Mouse (Mus musculus): ENCODE data around the gene Gm10073.

Gm10073 gene

DNA sequence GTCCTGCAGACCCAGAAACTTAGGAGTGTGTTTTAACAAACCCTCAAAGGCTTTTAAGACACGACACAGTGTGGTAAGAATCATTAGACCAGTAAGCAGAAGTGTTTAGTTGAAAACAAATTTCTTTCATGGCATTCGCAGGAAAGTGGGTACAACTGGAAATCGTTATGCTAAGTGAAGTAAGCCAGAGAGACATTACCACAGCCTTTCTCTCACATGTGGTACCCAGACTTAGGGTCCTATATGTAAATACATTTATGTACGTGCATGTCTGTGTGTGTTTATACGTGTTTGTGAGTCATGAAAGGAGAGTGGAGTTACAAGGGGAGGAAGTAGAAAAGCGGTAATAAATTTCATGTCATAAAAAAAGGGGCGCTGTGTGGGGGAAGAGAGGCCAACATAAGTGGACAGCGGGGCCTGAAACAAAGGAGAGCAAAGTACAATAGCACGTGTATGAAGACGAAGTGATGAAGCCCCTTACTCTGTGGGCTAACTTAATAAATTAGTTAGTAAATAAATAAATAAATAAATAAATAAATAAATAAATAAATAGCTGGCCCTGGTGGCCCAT lies 24.8 kb downstream of the Gm10073 start:
- no peak for DNase-seq

DNA sequence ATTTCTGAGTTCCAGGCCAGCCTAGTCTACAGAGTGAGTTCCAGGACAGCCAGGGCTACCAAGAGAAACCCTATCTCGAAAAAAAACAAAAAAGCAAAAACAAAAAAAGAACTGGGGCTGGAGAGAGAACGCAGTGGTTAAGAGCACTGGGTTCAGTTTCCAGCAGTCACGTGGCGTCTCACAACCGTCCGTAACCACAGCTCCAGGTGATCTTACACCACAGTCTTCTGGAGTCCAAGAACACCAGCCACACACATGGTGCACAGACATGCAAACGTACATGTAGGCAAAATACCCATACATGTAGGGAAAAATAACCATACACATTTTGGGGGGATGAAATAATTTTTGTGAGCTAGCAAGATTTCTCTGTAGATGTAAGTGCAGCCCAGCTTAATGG lies 26.5 kb downstream of the Gm10073 start:
- no peak for DNase-seq

DNA sequence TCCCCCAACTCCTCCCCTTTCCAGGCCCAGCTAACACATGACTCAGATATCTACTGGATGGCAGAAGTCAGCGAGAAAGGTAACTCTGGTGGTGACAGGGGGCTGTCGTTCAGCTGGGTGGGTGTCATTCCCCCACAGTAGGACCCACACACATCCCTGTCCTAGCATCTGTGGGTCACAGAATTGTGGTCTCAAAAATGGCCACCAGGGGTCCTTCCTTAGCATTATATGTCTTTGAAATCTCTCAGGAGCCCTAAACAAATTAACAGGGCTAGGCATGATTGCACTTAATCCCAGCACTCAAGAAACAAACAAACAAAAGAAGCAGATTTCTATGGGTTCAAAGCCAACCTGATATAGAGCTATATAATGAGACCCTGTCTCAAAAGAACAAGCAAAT lies 28.1 kb downstream of the Gm10073 start:
- peak; percentile 34 for DNase-seq

DNA sequence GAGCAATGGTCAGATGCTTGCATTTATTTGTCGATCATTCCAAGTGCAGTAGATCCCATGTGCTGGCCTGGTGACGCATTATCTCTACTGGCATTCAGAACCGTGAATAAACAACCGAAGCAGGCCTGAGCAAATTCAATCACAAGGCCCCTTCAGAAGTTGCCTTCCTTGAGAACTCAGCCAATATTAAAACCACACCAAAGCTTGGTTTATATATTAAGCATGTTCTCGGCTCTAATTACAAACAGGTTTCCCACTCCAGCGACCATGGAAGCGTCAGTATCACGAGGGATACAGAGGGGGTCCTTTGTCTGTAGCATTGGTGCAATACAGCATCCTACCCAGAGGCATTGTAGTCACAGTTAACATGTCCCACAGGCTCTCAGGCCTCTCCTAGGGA lies 30.2 kb downstream of the Gm10073 start:
- DNase-seq = no peak

DNA sequence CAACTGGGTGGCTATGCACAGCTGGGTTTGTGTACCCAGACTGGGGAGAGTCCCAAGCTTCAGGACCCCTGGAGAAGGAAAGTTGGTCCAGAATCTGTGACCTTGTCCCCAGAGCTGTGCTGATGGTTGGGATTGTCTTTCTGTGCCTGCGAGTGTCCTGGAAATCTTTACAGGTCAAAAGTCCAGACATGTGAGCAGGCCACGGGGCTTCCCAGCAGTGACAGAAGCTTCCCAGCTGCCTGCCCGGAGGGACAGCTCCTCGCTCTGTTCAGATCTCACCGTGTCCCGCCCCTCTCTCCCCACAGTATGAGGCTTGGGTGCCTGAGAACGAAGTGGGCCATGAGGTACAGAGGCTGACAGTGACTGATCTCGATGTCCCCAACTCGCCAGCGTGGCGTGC lies 32.3 kb downstream of the Gm10073 start:
- no peak for DNase-seq

DNA sequence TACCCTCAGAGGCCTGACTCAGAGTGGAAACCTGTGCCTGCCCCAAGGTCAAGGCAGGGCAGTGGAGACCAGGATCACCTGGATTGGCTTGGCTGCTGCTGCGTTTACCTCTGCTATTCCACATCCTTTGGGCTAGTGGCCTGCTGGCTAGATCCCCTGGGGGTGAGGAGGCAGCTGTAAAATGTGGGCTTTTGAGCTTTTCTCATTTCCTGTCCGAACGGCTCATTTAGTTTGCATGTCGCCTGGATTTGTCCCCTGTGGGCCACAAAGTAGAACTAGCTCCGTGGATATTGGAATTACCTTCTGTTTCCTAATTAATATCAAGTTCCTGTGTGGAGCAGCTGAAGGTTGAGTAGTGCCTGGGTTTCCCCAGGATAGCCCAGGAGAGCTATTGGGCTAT lies 34.1 kb downstream of the Gm10073 start:
- no peak for DNase-seq

DNA sequence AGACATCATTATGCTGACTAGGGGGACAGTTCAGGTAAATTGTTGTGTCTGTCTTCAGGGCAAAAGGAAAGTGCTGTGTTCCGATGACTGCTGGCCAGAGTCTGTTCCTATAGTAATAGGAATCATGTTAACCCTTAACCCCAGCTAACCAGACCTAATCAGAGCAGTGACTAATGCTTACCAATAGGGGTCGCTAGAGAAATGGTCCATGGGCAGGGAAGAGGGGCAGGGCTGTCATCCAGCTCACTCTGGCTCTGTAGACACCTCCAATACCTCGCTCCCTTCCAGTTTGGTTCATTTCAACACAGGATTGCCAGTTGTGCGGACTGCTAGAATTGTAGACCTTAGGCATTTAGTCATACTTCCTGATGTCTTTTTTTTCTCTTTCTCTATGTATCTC lies 37.8 kb downstream of the Gm10073 start:
- no peak for DNase-seq

DNA sequence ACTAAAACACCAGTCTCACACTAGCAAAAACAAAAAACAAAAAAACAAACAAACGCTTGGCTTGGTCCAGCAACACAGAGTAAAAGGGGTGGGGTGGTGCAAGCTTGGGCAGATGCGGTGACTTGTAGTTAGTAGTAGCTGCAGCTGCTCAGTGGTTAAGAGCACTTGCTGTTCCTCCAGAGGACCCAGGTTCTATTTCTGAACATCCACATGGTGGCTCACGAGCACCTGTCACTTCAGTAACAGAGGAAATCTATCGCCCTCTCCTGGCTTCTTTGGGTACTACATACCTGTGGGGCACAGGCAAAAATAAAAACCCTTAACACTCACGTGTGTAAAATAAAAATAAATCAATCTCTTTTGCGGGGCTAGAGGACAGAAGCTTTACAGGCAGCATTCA lies 38.8 kb downstream of the Gm10073 start:
- DNase-seq = peak; percentile 80

DNA sequence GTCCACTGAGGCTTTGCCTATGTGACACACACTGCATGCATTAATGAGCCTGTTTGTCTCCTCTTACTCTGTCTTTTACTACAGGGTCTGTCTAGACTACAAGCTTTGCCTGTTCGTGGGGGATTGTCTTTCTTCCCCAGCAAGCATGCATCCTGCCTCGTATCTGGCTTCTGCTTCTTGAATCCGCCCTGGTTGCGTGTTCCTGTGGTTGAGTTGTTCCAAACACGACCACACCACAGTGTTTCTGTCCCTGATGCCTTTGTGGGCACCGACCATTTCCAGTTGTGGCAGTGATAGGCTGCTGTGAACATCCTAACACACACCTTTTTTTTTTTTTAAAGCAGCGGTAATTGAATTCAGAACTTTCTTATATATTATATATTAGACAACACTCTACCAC lies 39.6 kb downstream of the Gm10073 start:
- no peak for DNase-seq

DNA sequence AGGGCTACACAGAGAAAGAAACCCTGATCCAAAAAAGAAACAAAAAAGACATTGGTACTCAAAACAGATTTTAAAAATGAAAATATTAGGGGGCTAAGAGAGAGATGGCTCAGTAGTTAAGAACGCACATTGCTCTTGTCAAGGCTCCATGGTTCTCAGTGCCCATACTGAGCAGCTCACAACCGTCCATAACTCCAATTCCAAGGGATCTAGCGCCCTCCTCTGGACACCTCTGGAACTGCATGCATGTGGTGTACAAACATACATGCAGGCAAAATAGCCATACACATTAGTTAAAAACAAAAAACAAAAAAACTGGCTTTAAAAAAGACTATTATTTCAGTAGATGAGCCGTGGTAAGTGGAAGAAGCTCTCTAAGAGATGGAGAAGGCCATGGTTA lies 42.7 kb downstream of the Gm10073 start:
- no peak for DNase-seq

DNA sequence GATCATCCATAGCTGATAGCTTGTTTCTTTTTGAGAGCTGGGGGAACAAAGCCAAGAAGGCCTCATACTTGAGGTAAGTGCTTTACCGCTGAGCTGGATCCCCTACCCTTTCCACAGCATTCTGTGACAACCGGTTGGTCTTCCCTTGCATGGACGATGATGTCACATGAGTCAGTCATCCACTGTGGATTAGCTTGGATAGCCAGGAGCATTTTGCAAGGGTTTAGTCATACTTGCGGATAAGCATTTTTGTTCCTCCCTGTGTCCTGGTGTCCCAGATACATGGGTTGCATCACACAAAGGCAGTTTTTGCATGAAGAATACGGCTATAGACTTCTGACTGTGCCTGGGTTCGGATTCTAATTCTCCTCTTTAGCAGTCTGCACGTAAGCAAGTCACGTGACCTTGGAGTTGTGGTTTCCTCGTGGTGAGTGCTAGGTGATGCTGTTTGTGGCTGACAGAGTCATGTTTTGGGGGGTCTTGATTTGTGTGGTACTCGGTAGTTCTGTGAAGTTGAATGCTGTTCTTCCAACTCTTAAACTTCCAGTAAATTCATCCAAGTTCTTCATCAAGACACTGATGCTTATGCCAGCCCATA lies 43.3 kb downstream of the Gm10073 start:
- no peak for DNase-seq

DNA sequence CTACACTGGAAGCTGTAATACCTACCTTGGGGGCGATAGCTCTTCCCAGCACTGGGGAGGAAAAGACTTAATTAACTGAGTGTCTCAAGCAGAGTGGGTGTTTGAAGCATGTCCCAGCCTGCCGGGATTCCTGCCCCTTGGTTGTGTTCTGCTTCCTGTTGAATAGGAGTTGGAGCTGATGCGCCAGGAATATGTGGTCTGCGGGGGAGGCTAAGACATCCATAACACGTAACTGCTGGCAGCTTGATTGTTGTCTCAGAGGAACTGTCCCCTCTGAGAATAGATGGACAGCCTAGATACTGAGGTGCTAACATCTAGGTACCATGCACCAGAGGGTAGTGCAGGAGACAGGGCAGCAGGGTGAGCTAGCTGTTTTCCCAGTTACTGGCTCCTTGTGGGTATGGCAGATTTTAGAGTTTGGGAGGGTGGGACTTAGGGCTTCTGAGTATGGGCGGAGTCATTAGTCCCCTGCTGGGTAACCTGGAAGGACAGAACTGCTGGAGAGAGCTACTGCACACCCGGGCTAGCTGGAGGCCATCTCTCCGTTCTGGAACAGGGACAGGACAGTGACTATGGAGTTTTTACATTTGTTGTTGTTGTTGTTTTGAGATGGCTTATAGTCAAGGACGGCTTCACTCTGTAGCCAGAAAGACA lies 44.5 kb downstream of the Gm10073 start:
- DNase-seq = no peak

DNA sequence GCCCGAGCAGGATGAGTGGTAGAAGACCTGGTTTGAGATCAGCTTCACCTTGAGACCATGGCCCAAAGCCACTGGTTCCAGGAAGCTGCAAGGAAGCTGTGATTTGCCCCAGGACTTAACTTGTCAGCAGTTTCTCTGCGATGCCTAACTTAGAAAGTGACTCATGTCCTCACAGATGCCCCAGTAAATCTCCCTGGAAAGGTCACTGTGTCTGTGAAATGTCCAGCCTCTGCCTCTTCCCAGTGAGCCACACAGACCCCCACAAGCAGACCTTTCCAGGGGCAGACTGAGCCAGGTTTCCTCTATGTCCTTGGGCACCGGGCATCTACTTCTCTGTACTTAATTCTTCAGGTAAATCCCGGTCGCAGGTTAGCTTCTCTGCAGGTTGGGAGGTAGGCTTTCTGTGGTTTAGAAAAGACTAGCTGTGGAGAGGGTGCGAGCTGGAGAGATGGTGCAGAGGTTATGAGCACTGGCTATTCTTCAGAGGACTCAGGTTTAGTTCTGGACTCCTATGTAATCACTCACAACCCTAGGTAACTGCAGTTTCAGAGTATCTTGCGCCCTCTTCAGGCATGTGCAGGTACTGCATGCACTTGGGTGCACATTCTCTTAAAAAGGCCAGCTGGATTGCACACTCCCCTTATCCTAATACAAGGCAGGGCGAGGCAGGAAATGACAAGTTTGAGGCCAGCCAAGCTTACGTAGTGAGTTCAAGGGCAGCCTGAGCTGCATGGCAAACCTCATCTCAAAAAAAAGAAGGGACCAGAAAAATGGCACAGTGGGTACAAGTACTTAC lies 45.8 kb downstream of the Gm10073 start:
- no peak for DNase-seq

DNA sequence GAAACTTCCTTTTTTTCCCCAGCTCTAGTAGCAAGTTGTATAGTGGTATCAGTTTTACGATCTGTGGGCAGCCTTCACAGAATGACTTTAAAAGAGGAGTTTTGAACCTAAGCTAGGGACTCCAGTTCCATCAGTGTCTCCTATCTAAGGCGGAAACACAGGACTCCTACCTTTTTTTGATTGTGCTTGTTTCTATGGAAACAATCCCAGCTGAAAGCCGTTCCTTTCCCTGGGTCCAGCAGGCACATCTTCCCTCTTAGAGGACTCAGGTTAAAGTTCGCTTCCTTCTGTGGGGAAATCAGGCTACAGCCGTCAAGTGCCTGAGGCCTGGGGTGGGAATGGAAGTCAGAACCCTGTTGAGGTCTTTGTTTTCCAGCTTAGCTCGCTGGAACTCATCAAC lies 46.5 kb downstream of the Gm10073 start:
- no peak for DNase-seq

All from lung, postnatal 14 days (tissue).